Mouse (Mus musculus) heart, embryonic 15.5 days (tissue): Measurements from ENCODE around the gene Cbl. TPM values are rescaled to one million over a fixed set of nuclear protein-coding genes. Genes with fewer than 3 reads are reported as not detected.

Source experiments
- ATAC-seq: fragments of 200-750 bp; cut with Nextera tagmentation; replicated peaks from 2 replicates; pipeline ENCODE4 v1.8.0; 2017; ENCODE audit warnings: low read depth, moderate TSS enrichment; ENCODE audit not compliant: insufficient number of reproducible peaks, insufficient read depth, low FRiP score
- H3K27ac ChIP-seq: fragments of 300-500 bp; sonication (generic); 2 replicates; pipeline ENCODE4 v1.5.1; 2015; ENCODE audit warnings: mild to moderate bottlenecking, inconsistent platforms
- H3K27me3 ChIP-seq: fragments of 300-500 bp; sonication (generic); 2 replicates; pipeline ENCODE4 v1.6.1; 2015; ENCODE audit warnings: inconsistent platforms
- H3K36me3 ChIP-seq: fragments of 300-500 bp; sonication (generic); 2 replicates; pipeline ENCODE4 v1.6.1; 2015; ENCODE audit warnings: mild to moderate bottlenecking, inconsistent platforms
- H3K4me1 ChIP-seq: fragments of 300-500 bp; sonication (generic); replicated peaks from 2 replicates; pipeline ENCODE4 v1.6.1; 2015; ENCODE audit warnings: inconsistent platforms
- H3K4me2 ChIP-seq: fragments of 300-500 bp; sonication (generic); 2 replicates; pipeline ENCODE4 v1.6.1; 2015; ENCODE audit warnings: inconsistent platforms, mild to moderate bottlenecking, moderate library complexity
- H3K4me3 ChIP-seq: fragments of 300-500 bp; sonication (generic); 2 replicates; pipeline ENCODE4 v1.5.1; 2015; ENCODE audit warnings: mild to moderate bottlenecking, inconsistent platforms
- H3K9ac ChIP-seq: fragments of 300-500 bp; sonication (generic); 2 replicates; pipeline ENCODE4 v1.6.1; 2015; ENCODE audit warnings: mild to moderate bottlenecking, inconsistent platforms
- H3K9me3 ChIP-seq: fragments of 300-500 bp; sonication (generic); replicated peaks from 2 replicates; pipeline ENCODE4 v1.6.1; 2016; ENCODE audit warnings: inconsistent platforms
- WGBS: fragments of 180-500 bp; shearing (Covaris S2); methylation state at CpG from one replicate; pipeline ENCODE4 v1.1.7; 2015; ENCODE audit warnings: mixed read lengths; 5-methylcytosine and 5-hydroxymethylcytosine counted together
- polyA plus RNA-seq: library from polyadenylated mRNA; unstranded; fragments of >200 nt; fragmentation: Nextera tagmentation; extraction: Ambion mirVana; gene quantifications from 2 replicates; pipeline ENCODE4 v1.2.1, GENCODE M21; 2015

Cbl gene
- polyA plus RNA-seq, 1 experiment from 2014 or later = 10.7 TPM

GRCm38 (mm10) chr9:44207840-44208239 is 26.0 kb downstream of the Cbl start:
- Histone ChIP-seq H3K9me3 (no peaks in the 10 kb centered on the region), H3K4me2 (no peak overlapping the region), H3K4me1 (no peaks in the 10 kb centered on the region), H3K27ac (no peak overlapping the region), H3K36me3 (0 out of 2 replicates have a peak, but pooled peaks cover 9% of the 10 kb centered on the region), H3K4me3 (no peak overlapping the region), H3K9ac (no peak overlapping the region), H3K27me3 (no peaks in the 10 kb centered on the region)
- ATAC-seq = no peak
- WGBS = 92% methylated on average over 2 of the region's 2 CpGs

GRCm38 (mm10) chr9:44200458-44200857 is 33.4 kb downstream of the Cbl start:
- ATAC-seq = no peak
- Histone ChIP-seq H3K27ac (no peak overlapping the region), H3K4me2 (no peak overlapping the region), H3K9ac (no peak overlapping the region), H3K4me1 (no peaks in the 10 kb centered on the region), H3K9me3 (no peaks in the 10 kb centered on the region), H3K4me3 (no peak overlapping the region), H3K36me3 (peaks cover 38% of the 10 kb centered on the region), H3K27me3 (no peaks in the 10 kb centered on the region)
- WGBS = 64% methylated on average over 3 of the region's 3 CpGs

- Histone ChIP-seq H3K4me3 (no peak overlapping the region), H3K36me3 (peaks cover 38% of the 10 kb centered on the region), H3K27ac (no peak overlapping the region), H3K9ac (no peak overlapping the region), H3K4me1 (peaks cover under 1% of the 10 kb centered on the region; the same call in 1 of the 2 replicates), H3K27me3 (no peaks in the 10 kb centered on the region), H3K9me3 (no peaks in the 10 kb centered on the region), H3K4me2 (no peak overlapping the region)
- ATAC-seq = no peak
These were observed 34.3 kb downstream of the Cbl start for GRCm38 (mm10) chr9:44199580-44199979.

GRCm38 (mm10) chr9:44199166-44199565 is 34.7 kb downstream of the Cbl start:
- no peak for ATAC-seq

GRCm38 (mm10) chr9:44196354-44196753 is 37.5 kb downstream of the Cbl start:
- no peak overlapping the region for H3K27ac ChIP-seq
- H3K4me1 ChIP-seq = peaks cover 8% of the 10 kb centered on the region
- no peak for ATAC-seq
- H3K4me3 ChIP-seq = no peak overlapping the region
- H3K27me3 ChIP-seq = no peaks in the 10 kb centered on the region
- no peak overlapping the region for H3K9ac ChIP-seq
- WGBS = 88% methylated on average over 4 of the region's 4 CpGs
- H3K4me2 ChIP-seq = no peak overlapping the region
- H3K36me3 ChIP-seq = peaks cover 38% of the 10 kb centered on the region
- no peaks in the 10 kb centered on the region for H3K9me3 ChIP-seq

More at GRCm38 (mm10) chr9:44199166-44199565, 34.7 kb downstream of the Cbl start:
- Histone ChIP-seq H3K4me2 (no peak overlapping the region), H3K36me3 (peaks cover 38% of the 10 kb centered on the region), H3K9me3 (no peaks in the 10 kb centered on the region), H3K4me3 (no peak overlapping the region), H3K27me3 (no peaks in the 10 kb centered on the region), H3K9ac (no peak overlapping the region), H3K27ac (no peak overlapping the region), H3K4me1 (peaks cover 5% of the 10 kb centered on the region)
- WGBS = 85% methylated on average over 3 of the region's 3 CpGs

- no peak for ATAC-seq
- H3K27me3 ChIP-seq = no peaks in the 10 kb centered on the region
- no peak overlapping the region for H3K4me2 ChIP-seq
- H3K36me3 ChIP-seq = peaks cover 21% of the 10 kb centered on the region
- H3K4me1 ChIP-seq = peaks cover 8% of the 10 kb centered on the region
- H3K9ac ChIP-seq = no peak overlapping the region
- no peaks in the 10 kb centered on the region for H3K9me3 ChIP-seq
- no peak overlapping the region for H3K4me3 ChIP-seq
- WGBS = 5% methylated on average over 1 of the region's 1 CpGs
- H3K27ac ChIP-seq = peak overlapping the region; percentile 15
These were observed 39.8 kb downstream of the Cbl start for GRCm38 (mm10) chr9:44194000-44194399.

- no peak overlapping the region for H3K4me2 ChIP-seq
- H3K27ac ChIP-seq = no peak overlapping the region
- ATAC-seq = no peak
- no peaks in the 10 kb centered on the region for H3K9me3 ChIP-seq
- H3K4me3 ChIP-seq = no peak overlapping the region
- H3K36me3 ChIP-seq = peaks cover 11% of the 10 kb centered on the region
- H3K4me1 ChIP-seq = peaks cover 11% of the 10 kb centered on the region
- no peaks in the 10 kb centered on the region for H3K27me3 ChIP-seq
- WGBS = 91% methylated on average over 5 of the region's 5 CpGs
- no peak overlapping the region for H3K9ac ChIP-seq
These were observed 41.1 kb downstream of the Cbl start for GRCm38 (mm10) chr9:44192794-44193193.

- no peaks in the 10 kb centered on the region for H3K9me3 ChIP-seq
- 70% methylated on average over 3 of the region's 3 CpGs for WGBS
- no peaks in the 10 kb centered on the region for H3K27me3 ChIP-seq
- no peak overlapping the region for H3K27ac ChIP-seq
- no peak overlapping the region for H3K4me2 ChIP-seq
- H3K4me3 ChIP-seq = no peak overlapping the region
- no peak overlapping the region for H3K9ac ChIP-seq
- H3K36me3 ChIP-seq = peaks cover 7% of the 10 kb centered on the region
- no peak for ATAC-seq
- peaks cover 11% of the 10 kb centered on the region for H3K4me1 ChIP-seq
These were observed 41.5 kb downstream of the Cbl start for GRCm38 (mm10) chr9:44192312-44192711.

- H3K4me1 ChIP-seq = peaks cover 11% of the 10 kb centered on the region
- no peaks in the 10 kb centered on the region for H3K9me3 ChIP-seq
- H3K4me2 ChIP-seq = no peak overlapping the region
- no peaks in the 10 kb centered on the region for H3K36me3 ChIP-seq
- ATAC-seq = no peak
- no peak overlapping the region for H3K27ac ChIP-seq
- no peak overlapping the region for H3K4me3 ChIP-seq
- 87% methylated on average over 3 of the region's 3 CpGs for WGBS
- no peak overlapping the region for H3K9ac ChIP-seq
- H3K27me3 ChIP-seq = no peaks in the 10 kb centered on the region
These were observed 42.7 kb downstream of the Cbl start for GRCm38 (mm10) chr9:44191166-44191565.

- Histone ChIP-seq H3K9me3 (no peaks in the 10 kb centered on the region), H3K4me3 (no peak overlapping the region), H3K36me3 (no peaks in the 10 kb centered on the region), H3K27ac (no peak overlapping the region), H3K9ac (no peak overlapping the region), H3K4me2 (no peak overlapping the region), H3K27me3 (no peaks in the 10 kb centered on the region), H3K4me1 (peaks cover 3% of the 10 kb centered on the region; the same call in 1 of the 2 replicates)
- ATAC-seq = no peak
- WGBS = 73% methylated on average over 12 of the region's 12 CpGs
These were observed 45.6 kb downstream of the Cbl start for GRCm38 (mm10) chr9:44188223-44188622.

GRCm38 (mm10) chr9:44182260-44182659 is 51.6 kb downstream of the Cbl start:
- no peaks in the 10 kb centered on the region for H3K9me3 ChIP-seq
- no peaks in the 10 kb centered on the region for H3K36me3 ChIP-seq
- WGBS = 88% methylated on average over 3 of the region's 3 CpGs
- ATAC-seq = no peak
- H3K4me2 ChIP-seq = peak overlapping the region; percentile 8; the same call in 1 of the 2 replicates
- H3K4me3 ChIP-seq = no peak overlapping the region
- no peaks in the 10 kb centered on the region for H3K27me3 ChIP-seq
- H3K4me1 ChIP-seq = peaks cover 19% of the 10 kb centered on the region
- peak overlapping the region; percentile 50 for H3K27ac ChIP-seq
- H3K9ac ChIP-seq = no peak overlapping the region

- Histone ChIP-seq H3K36me3 (no peaks in the 10 kb centered on the region), H3K9me3 (no peaks in the 10 kb centered on the region), H3K27me3 (no peaks in the 10 kb centered on the region), H3K4me2 (peak overlapping the region; percentile 8; the same call in 1 of the 2 replicates), H3K4me1 (peaks cover 24% of the 10 kb centered on the region), H3K4me3 (no peak overlapping the region), H3K27ac (peak overlapping the region; percentile 50), H3K9ac (no peak overlapping the region)
- 22% methylated on average over 5 of the region's 5 CpGs for WGBS
- no peak for ATAC-seq
These were observed 52.3 kb downstream of the Cbl start for GRCm38 (mm10) chr9:44181537-44181936.
